Mouse (Mus musculus): Measurements from ENCODE around the gene Ebna1bp2.

DNA sequence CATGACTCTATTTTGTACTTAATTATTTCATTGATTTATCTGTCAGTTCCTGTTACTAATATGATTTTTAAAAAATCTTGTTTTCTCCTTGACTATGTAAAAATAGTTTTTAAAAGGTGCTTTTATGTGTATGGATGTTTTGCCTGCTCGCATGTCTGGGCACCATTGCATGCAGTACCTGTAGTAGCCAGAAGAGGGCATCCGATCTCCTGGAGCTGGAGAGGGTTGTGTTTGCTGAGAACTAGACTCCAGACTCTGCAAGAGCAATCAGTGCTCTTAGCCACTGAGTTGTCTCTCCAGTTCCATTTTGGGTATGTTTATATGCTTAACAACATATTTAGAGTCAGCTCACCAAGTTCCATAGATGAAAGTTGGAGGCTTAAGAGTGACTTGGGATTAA, 24.6 kb downstream of the Ebna1bp2 start:
- TF ChIP-seq CTCF (IDR thresholded peaks at IDR 0.05; ENCODE audit: insufficient read depth, low read length): peak; percentile 82
- TF ChIP-seq POLR2A (IDR thresholded peaks at IDR 0.05; ENCODE audit: borderline replicate concordance, extremely low read depth, low read depth, low read length): no peak
